Mouse (Mus musculus) mouse embryonic stem cell (cell line): ENCODE results near the gene Dnm1.
"Not testable (repeated sequence)": the region's sequence is repeated elsewhere in the genome, so short reads cannot be mapped to it uniquely, and the experiment has no call there.

Experiments
- in situ Hi-C, 2 experiments: fragments of 300-500 bp; cut with MboI; formaldehyde crosslinking; loops; 1 replicate in 1 of 2; 3 replicates in 1 of 2; pipeline ENCODE4 v1.14.3; 2019 to 2020; ENCODE audit warnings: low sequenced_read_pairs in 2 of 2, low pct_unique_long_range_greater_than_20kb in 1 of 2, mixed read lengths in 1 of 2; ENCODE audit not compliant: unreplicated experiment in 1 of 2

Gene Dnm1

DNA sequence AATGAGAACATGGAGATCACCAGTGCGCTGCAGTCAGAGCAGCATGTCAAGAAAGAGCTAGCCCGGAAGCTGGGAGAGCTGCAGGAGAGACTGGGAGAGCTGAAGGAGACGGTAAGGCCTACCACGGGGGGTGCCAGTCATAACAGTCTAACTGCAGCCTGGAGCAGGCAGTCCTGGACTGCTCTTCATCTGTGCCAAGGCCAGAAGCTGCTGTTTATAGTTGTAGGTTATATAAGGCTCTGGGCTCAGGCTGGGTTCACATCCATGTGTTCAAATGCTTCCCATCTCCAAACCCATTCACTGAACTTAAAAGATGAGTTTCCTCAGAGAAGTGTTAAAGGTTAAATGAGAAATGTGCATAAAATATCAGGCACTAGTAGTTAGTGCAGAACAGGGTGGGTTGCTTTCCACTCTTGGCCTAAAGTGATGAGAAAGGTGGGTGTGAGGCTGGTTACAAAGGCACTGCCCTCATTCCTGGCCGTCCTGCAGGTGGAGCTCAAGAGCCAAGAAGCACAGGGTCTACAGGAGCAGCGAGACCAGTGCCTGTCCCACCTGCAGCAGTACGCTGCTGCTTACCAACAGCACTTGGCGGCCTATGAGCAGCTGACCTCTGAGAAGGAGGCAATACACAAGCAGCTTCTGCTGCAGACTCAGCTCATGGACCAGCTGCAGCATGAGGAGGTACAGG lies 48.8 kb downstream of the Dnm1 start:
- in situ Hi-C loops, result no loop called here

- in situ Hi-C loops, result no loop called here
These were observed 50.2 kb downstream of the Dnm1 start for GRCm38 (mm10) chr2:32302952-32303351.

GRCm38 (mm10) chr2:32299469-32299868 lies 53.7 kb downstream of the Dnm1 start:
- in situ Hi-C loops, result no loop called here

- in situ Hi-C loops, result not testable (repeated sequence)
These were observed 57.3 kb downstream of the Dnm1 start for GRCm38 (mm10) chr2:32295842-32296241.

GRCm38 (mm10) chr2:32295285-32295684 lies 57.9 kb downstream of the Dnm1 start:
- in situ Hi-C loops, result no loop called here

DNA sequence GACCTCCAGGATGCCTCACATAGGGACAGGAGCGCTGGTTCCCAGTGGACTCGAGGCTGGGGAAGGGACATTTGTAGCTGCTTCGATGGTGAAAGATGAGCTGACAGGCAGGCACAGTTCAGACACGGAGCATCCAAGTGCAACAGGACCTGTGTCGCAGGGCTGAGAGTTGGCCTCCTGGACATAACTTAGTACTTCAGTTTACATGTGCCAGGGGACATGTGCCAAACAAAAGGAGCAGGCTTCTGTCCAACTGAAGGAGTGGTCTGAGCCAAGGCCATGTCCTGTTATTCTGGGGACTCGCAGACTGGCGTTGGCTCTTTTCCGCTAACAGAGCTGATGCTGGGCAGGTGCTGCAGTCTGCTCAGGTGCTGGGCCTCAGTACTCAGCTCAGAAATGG lies 58.8 kb downstream of the Dnm1 start:
- in situ Hi-C loops, result no loop called here

DNA sequence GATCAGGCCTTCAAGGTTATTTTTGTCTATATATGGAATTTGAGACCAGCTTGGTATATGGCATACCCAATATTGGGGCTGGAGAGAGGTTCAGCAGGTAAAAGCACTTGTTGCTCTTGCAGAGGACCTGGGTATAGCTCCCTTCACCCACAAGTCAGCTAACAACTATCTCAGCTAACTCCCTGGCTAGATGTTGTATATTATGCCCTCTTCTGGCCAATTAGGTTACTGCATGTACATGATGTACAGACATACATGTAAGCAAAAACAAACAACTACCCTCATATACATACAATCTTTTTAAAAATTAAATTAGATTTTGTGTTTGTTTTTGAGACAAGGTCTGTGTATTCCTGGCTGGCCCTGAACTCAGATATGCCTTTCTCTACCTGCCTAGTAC lies 63.6 kb downstream of the Dnm1 start:
- in situ Hi-C loops, result loop anchor here in 1 of 2 experiments (10.0 kb wide), 1 partner anchor 155 kb away; no protein-coding TSS in a partner anchor

- in situ Hi-C loops, result loop anchor here in 1 of 2 experiments (10.0 kb wide), 1 partner anchor 154 kb away; no protein-coding TSS in a partner anchor
These were observed 64.7 kb downstream of the Dnm1 start for GRCm38 (mm10) chr2:32288371-32288931.

DNA sequence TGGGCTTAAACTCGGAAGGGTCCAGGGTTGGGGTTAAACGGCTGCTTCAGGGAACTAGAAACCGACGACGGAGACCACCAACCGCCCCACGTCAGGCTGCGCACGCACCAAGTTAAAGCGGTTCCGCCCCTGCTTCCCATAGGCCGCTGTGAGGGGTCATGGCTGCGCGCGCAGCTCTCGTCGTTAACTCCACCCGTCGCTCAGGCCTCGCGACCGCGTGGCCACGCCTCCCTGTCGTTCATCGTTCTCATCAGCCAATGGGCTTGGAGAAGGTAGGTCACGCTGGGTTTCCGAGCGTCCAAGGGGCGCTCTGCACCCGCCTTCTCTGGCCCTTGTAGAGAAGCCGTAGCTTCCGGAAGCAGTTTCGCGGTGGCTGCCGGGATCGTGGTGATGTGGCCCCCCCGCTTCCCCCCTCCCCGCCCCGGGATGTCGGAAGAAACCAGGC lies 65.2 kb downstream of the Dnm1 start, which contains the start of gene Swi5:
Swi5 (minus strand) TSS at position 153 of the 445 bp plus-strand sequence.
- in situ Hi-C loops, result loop anchor here in 1 of 2 experiments (10.0 kb wide), 1 partner anchor 153 kb away; no protein-coding TSS in a partner anchor

GRCm38 (mm10) chr2:32287334-32287840 lies 65.8 kb downstream of the Dnm1 start, which contains the start of gene Golga2:
Gene Golga2 (plus strand): TSS chr2:32287384.
- in situ Hi-C loops, result loop anchor here in 1 of 2 experiments (10.0 kb wide), 1 partner anchor 153 kb away; no protein-coding TSS in a partner anchor

- in situ Hi-C loops, result loop anchor here in 1 of 2 experiments (10.0 kb wide), 1 partner anchor 149 kb away; no protein-coding TSS in a partner anchor
These were observed 69.2 kb downstream of the Dnm1 start for GRCm38 (mm10) chr2:32283986-32284385.

DNA sequence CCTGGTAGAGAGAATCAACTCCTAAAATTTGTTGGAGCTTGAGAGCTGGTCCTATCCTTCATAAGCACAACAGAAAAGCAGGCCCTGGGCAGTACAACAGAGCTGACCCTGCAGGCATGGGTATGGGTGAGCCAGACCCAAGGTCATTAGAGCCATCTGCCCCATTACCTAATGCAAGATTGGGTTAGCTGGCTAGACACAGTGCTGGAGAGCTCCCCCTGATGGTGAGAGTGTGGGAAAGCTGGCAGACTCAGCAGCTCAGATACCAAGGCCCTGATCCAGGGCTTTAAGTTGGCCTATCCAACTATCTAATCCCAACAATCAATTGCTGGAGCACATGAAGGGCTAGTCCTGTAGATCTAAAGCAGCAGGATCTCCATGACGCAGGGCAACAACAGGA lies 70.4 kb downstream of the Dnm1 start:
- in situ Hi-C loops, result loop anchor here in 1 of 2 experiments (10.0 kb wide), 1 partner anchor 148 kb away; no protein-coding TSS in a partner anchor

- in situ Hi-C loops, result loop anchor here in 1 of 2 experiments (10.0 kb wide), 1 partner anchor 147 kb away; no protein-coding TSS in a partner anchor
These were observed 70.8 kb downstream of the Dnm1 start for GRCm38 (mm10) chr2:32282289-32282688.

DNA sequence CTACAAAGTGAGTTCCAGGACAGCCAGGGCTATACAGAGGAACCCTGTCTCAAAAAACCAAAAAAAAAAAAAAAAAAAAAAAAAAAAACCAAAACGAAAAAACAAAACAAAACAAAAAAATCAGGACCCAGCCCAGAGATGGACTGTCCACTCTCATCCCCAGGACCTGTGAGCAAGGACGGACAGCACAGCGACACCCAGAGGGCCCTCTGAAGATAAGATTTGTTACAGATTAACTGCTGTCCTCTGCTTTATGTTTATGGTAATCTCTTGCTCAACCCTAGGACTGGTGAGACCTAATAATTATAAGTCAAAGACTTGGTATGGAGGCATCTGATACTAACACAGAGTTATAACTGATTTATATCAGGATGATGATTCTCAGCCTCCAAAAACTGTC lies 77.3 kb downstream of the Dnm1 start:
- in situ Hi-C loops, result no loop called here

DNA sequence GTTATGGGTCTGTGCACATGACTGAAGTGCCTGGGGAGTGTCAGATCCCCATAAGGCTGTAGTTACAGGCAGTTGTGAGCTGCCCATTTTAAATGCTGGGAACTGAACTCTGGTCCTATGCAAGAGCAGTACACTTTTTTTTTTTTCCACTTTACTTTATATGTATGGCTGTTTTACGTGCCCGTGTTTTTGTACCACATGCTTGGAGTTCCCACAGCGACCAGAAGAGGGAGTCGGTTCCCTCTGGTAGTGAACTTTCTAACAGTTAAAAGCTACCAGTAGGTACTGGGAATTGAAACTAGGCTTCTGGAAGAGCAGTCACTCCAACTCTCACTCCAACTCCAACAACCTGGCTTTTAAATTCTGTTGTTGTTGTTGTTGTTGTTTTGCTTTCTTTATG lies 92.5 kb downstream of the Dnm1 start:
- in situ Hi-C loops, result no loop called here

DNA sequence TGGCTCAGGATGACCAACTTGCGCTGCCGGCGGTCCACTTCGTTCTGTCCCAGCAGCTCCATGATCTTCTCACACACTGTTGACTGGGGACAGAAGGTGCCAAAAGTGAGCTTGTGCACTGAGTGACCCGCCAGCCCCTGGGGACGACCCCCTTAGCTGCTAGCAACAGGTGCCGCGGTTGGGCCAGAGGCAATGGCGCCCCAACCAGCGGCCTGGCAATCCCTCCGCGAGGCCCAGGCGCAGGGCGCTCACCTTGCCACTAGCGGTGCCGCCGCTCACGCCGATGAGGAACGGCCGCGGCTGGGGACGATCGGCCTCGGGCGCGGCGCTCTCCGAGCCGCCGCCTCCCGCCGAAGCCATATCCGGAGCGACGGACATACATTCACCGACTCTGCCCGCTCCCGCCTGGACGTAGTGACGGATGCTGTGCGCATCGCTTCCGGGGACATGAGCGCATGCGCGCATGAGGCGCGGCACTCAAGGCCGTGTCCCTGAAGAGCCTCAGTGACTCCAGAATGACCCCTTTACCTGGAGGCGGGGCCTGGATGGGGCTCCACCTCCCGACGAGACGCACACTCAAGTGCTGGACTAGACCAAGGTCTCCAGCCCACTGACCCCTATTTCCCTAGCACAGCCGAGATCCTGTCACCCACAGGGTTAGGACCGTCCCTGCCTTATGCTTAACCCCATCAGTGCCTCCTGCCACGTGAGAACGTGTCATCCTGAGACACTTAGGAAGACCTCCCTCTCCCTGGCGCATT lies 93.3 kb downstream of the Dnm1 start, which contains the start of gene Uck1:
Uck1 (minus strand) TSS at position 503 of the 761 bp plus-strand sequence.
- in situ Hi-C loops, result no loop called here

DNA sequence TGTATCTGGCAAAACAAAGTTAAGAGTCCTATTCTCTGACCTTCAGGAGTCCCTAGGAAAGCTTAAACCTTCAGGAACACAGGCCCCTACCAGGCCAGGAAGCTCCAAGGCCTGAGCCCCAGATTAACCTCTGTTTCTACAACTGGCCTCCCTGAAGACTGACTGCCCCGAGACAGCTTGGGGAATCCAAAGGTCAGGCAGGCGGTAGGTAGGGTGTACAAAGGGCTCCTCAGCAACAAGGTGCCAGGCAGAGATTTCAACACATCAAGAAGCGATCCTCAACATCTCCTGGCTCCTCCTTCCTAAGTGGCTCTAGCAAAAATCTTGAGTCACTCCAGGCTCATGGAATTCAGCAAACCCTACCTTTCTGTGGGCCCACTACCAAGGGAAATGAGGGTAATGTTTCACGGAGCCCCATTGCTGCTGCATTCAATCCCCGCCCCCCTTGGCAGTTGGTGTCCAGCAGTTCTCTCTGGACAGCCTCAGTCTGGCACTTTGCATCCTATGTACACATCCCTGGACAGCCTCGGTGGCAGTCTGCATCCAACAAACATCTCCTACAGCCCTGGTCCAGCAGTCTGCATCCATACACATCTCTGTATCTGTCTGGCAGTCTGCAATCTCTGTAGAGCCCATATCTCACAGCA lies 94.1 kb downstream of the Dnm1 start:
- in situ Hi-C loops, result no loop called here
